Comparison of ENCODE assay signal across 18 mouse cellular contexts in genomic region chr4:141243636-141244035, GRCm38 (mm10). TPM values are rescaled to one million over a fixed set of nuclear protein-coding genes. Genes with fewer than 3 reads are reported as not detected.
DNase-seq lines count a peak whose midpoint lies in the region; ATAC-seq and TF ChIP-seq lines count a peak whose summit lies in the region.
"Had no signal": no experiment of that assay in that cellular context is flagged by ENCODE, and none has a peak within 500 bp of the region (broad histone marks: within the 10 kb centered on the region; RNA-seq: fewer than 3 reads in every experiment).

No protein-coding gene starts in this region.

- H3K36me3 ChIP-seq in intestine, embryonic 14.5 days (ENCODE audit: control insufficient read depth, insufficient read depth, low read length), result no peaks in the 10 kb centered on the region
- no peaks in the 10 kb centered on the region for H3K36me3 ChIP-seq in intestine, embryonic 16.5 days (ENCODE audit: control insufficient read depth, insufficient read depth, low read length)
- no peaks in the 10 kb centered on the region for H3K36me3 ChIP-seq in lung, embryonic 15.5 days
- H3K36me3 ChIP-seq in lung, postnatal 0 days (ENCODE audit: insufficient read depth, low read length), result no peaks in the 10 kb centered on the region
- no peaks in the 10 kb centered on the region for H3K36me3 ChIP-seq in limb, embryonic 12.5 days
- H3K36me3 ChIP-seq: forebrain, embryonic 15.5 days; heart, embryonic 15.5 days; hindbrain, embryonic 13.5 days; midbrain, embryonic 13.5 days had no signal

- H3K4me2 ChIP-seq in intestine, embryonic 14.5 days (ENCODE audit: low read length), result peak overlapping the region; percentile 45
- H3K4me2 ChIP-seq in intestine, embryonic 16.5 days (ENCODE audit: low read depth, low read length), result no peak overlapping the region
- peak overlapping the region; percentile 72 for H3K4me2 ChIP-seq in lung, embryonic 15.5 days
- H3K4me2 ChIP-seq in lung, postnatal 0 days (replicated peaks; ENCODE audit: low read depth, low read length), result no peak overlapping the region
- peak overlapping the region; percentile 47 for H3K4me2 ChIP-seq in limb, embryonic 12.5 days
- H3K4me2 ChIP-seq: forebrain, embryonic 15.5 days; hindbrain, embryonic 13.5 days; midbrain, embryonic 13.5 days had no signal

- no peak for TF ChIP-seq CTCF in lung, postnatal 0 days (IDR thresholded peaks at IDR 0.05)

- peaks cover 64% of the 10 kb centered on the region for H3K4me1 ChIP-seq in intestine, embryonic 14.5 days (replicated peaks; ENCODE audit: control insufficient read depth, insufficient read depth, low read length)
- H3K4me1 ChIP-seq in intestine, embryonic 16.5 days (ENCODE audit: control insufficient read depth, insufficient read depth, low read length), result peaks cover 85% of the 10 kb centered on the region
- H3K4me1 ChIP-seq in lung, embryonic 15.5 days, result peaks cover 97% of the 10 kb centered on the region
- peaks cover 35% of the 10 kb centered on the region for H3K4me1 ChIP-seq in lung, postnatal 0 days (ENCODE audit: insufficient read depth, low read depth, low read length)
- peaks cover 83% of the 10 kb centered on the region for H3K4me1 ChIP-seq in limb, embryonic 12.5 days (replicated peaks)

- no peak for TF ChIP-seq EP300 in lung, postnatal 0 days (IDR thresholded peaks at IDR 0.05)

- ATAC-seq in intestine, embryonic 14.5 days (replicated peaks; ENCODE audit: low FRiP score, low TSS enrichment, low read depth), result no peak
- ATAC-seq in intestine, embryonic 16.5 days, result no peak
- ATAC-seq in lung, embryonic 15.5 days (ENCODE audit: borderline replicate concordance, extremely low read depth, low FRiP score, low TSS enrichment), result no peak
- no peak for ATAC-seq in lung, postnatal 0 days
- no peak for ATAC-seq in limb, embryonic 12.5 days (ENCODE audit: insufficient number of reproducible peaks, insufficient read depth, low FRiP score, low TSS enrichment, low read depth)
- ATAC-seq: liver, postnatal 0 days; midbrain, embryonic 13.5 days had no signal

- H3K9ac ChIP-seq in intestine, embryonic 14.5 days (ENCODE audit: low read length), result no peak overlapping the region
- H3K9ac ChIP-seq in intestine, embryonic 16.5 days (ENCODE audit: low read depth, low read length), result no peak overlapping the region; the same call in 1 of the 2 replicates
- H3K9ac ChIP-seq in lung, embryonic 15.5 days, result no peak overlapping the region; the same call in 1 of the 2 replicates
- H3K9ac ChIP-seq in lung, postnatal 0 days (replicated peaks; ENCODE audit: low read depth), result no peak overlapping the region
- H3K9ac ChIP-seq in limb, embryonic 12.5 days (replicated peaks), result no peak overlapping the region
- H3K9ac ChIP-seq: forebrain, embryonic 15.5 days; heart, embryonic 15.5 days; hindbrain, embryonic 13.5 days; liver, postnatal 0 days; midbrain, embryonic 13.5 days had no signal

- H3K9me3 ChIP-seq in intestine, embryonic 14.5 days (ENCODE audit: control insufficient read depth, low read length), result no peaks in the 10 kb centered on the region
- no peaks in the 10 kb centered on the region for H3K9me3 ChIP-seq in intestine, embryonic 16.5 days (ENCODE audit: control insufficient read depth, low read length)
- H3K9me3 ChIP-seq in lung, embryonic 15.5 days, result no peaks in the 10 kb centered on the region
- H3K9me3 ChIP-seq in lung, postnatal 0 days (ENCODE audit: low read length), result no peaks in the 10 kb centered on the region
- H3K9me3 ChIP-seq in limb, embryonic 12.5 days, result no peaks in the 10 kb centered on the region
- H3K9me3 ChIP-seq: forebrain, embryonic 15.5 days; heart, embryonic 15.5 days; hindbrain, embryonic 13.5 days; midbrain, embryonic 13.5 days had no signal

- peaks cover 74% of the 10 kb centered on the region for H3K27me3 ChIP-seq in intestine, embryonic 14.5 days (replicated peaks; ENCODE audit: control insufficient read depth, insufficient read depth, low read length)
- peaks cover 3% of the 10 kb centered on the region; the same call in 1 of the 2 replicates for H3K27me3 ChIP-seq in intestine, embryonic 16.5 days (replicated peaks; ENCODE audit: control insufficient read depth, insufficient read depth, low read length)
- H3K27me3 ChIP-seq in lung, embryonic 15.5 days, result peaks cover 59% of the 10 kb centered on the region
- peaks cover 13% of the 10 kb centered on the region for H3K27me3 ChIP-seq in lung, postnatal 0 days (replicated peaks; ENCODE audit: insufficient read depth, low read length)
- peaks cover 100% of the 10 kb centered on the region for H3K27me3 ChIP-seq in limb, embryonic 12.5 days

- no peak for DNase-seq in intestine, embryonic 14.5 days (ENCODE audit: low spot score)
- DNase-seq in lung, postnatal 0 days (ENCODE audit: low spot score), result no peak
- no peak for DNase-seq in thymus, postnatal 4 days
- DNase-seq in gastrocnemius, adult 18-20 months (ENCODE audit: low spot score), result no peak
- DNase-seq: kidney, adult 18-20 months; liver; liver, postnatal 0 days; right cerebral cortex, postnatal 25 days had no signal

- WGBS in intestine, embryonic 14.5 days, result 47% methylated on average over 5 of the region's 5 CpGs
- 41% methylated on average over 5 of the region's 5 CpGs for WGBS in intestine, embryonic 16.5 days
- 33% methylated on average over 5 of the region's 5 CpGs for WGBS in lung, embryonic 15.5 days
- WGBS in lung, postnatal 0 days, result 35% methylated on average over 5 of the region's 5 CpGs
- 65% methylated on average over 5 of the region's 5 CpGs for WGBS in limb, embryonic 12.5 days

- H3K4me3 ChIP-seq in intestine, embryonic 14.5 days (ENCODE audit: low read depth, low read length), result no peak overlapping the region
- H3K4me3 ChIP-seq in intestine, embryonic 16.5 days (ENCODE audit: low read length), result no peak overlapping the region
- H3K4me3 ChIP-seq in lung, embryonic 15.5 days, result peak overlapping the region; percentile 35
- no peak overlapping the region for H3K4me3 ChIP-seq in lung, postnatal 0 days (ENCODE audit: low read depth, low read length)
- 0 out of 2 replicates have a peak overlapping the region, but pooled peaks have one; percentile 22 for H3K4me3 ChIP-seq in limb, embryonic 12.5 days (replicated peaks)
- H3K4me3 ChIP-seq: erythroblast, embryonic 14.5 days; forebrain, embryonic 15.5 days; hindbrain, embryonic 13.5 days; midbrain, embryonic 13.5 days had no signal

- H3K27ac ChIP-seq in intestine, embryonic 14.5 days (ENCODE audit: low read depth), result no peak overlapping the region
- H3K27ac ChIP-seq in intestine, embryonic 16.5 days (ENCODE audit: low read length), result no peak overlapping the region
- peak overlapping the region; percentile 91 for H3K27ac ChIP-seq in lung, embryonic 15.5 days
- no peak overlapping the region for H3K27ac ChIP-seq in lung, postnatal 0 days (ENCODE audit: low read length)
- no peak overlapping the region for H3K27ac ChIP-seq in limb, embryonic 12.5 days

RNA-seq across cellular contexts. Expression of gene Arhgef19, which starts 4.3 kb away (rescaled TPM):
- 14.2 and 15.8 TPM in 2 replicates for polyA plus RNA-seq in intestine, embryonic 14.5 days (2014; fragmentation: Nextera tagmentation; extraction: Ambion mirVana)
- polyA plus RNA-seq in intestine, embryonic 16.5 days (2015; fragmentation: Nextera tagmentation; extraction: Ambion mirVana), result 15.0 and 15.1 TPM in 2 replicates
- 19.2 and 20.5 TPM in 2 replicates for polyA plus RNA-seq in lung, embryonic 15.5 days (2015; fragmentation: Nextera tagmentation; extraction: Ambion mirVana)
- 2.9 and 3.8 TPM in 2 replicates for polyA plus RNA-seq in lung, postnatal 0 days (2015; fragmentation: Nextera tagmentation; extraction: Ambion mirVana)
- 9.1 and 10.8 TPM in 2 replicates for polyA plus RNA-seq in limb, embryonic 12.5 days (2016; fragmentation: Nextera tagmentation; extraction: Ambion mirVana)
- total RNA-seq in gastrocnemius, adult 18-20 months (2021), result under 1 TPM; 0.32 to 0.33 TPM
- total RNA-seq: granulocyte monocyte progenitor cell, adult 5-6 weeks; megakaryocyte progenitor cell, adult 5-6 weeks had no signal

RNA-seq across cellular contexts. Expression of gene Rsg1, which starts 29.9 kb away (rescaled TPM):
- 4.6 and 4.9 TPM in 2 replicates for polyA plus RNA-seq in intestine, embryonic 14.5 days (2014; fragmentation: Nextera tagmentation; extraction: Ambion mirVana)
- polyA plus RNA-seq in intestine, embryonic 16.5 days (2015; fragmentation: Nextera tagmentation; extraction: Ambion mirVana), result 4.2 and 5.1 TPM in 2 replicates
- 5.9 and 6.0 TPM in 2 replicates for polyA plus RNA-seq in lung, embryonic 15.5 days (2015; fragmentation: Nextera tagmentation; extraction: Ambion mirVana)
- 2.0 and 2.4 TPM in 2 replicates for polyA plus RNA-seq in lung, postnatal 0 days (2015; fragmentation: Nextera tagmentation; extraction: Ambion mirVana)
- polyA plus RNA-seq in limb, embryonic 12.5 days (2016; fragmentation: Nextera tagmentation; extraction: Ambion mirVana), result 6.7 and 7.1 TPM in 2 replicates
- under 1 TPM in 1 of 2 experiments, not detected in 1; 0.31 TPM for total RNA-seq in gastrocnemius, adult 18-20 months (2021)
- polyA plus RNA-seq: erythroblast, embryonic 14.5 days had no signal

RNA-seq across cellular contexts. Expression of gene Epha2, which starts 57.4 kb away (rescaled TPM):
- 3.4 and 3.5 TPM in 2 replicates for polyA plus RNA-seq in intestine, embryonic 14.5 days (2014; fragmentation: Nextera tagmentation; extraction: Ambion mirVana)
- polyA plus RNA-seq in intestine, embryonic 16.5 days (2015; fragmentation: Nextera tagmentation; extraction: Ambion mirVana), result 7.6 and 8.5 TPM in 2 replicates
- 10.8 and 11.0 TPM in 2 replicates for polyA plus RNA-seq in lung, embryonic 15.5 days (2015; fragmentation: Nextera tagmentation; extraction: Ambion mirVana)
- polyA plus RNA-seq in lung, postnatal 0 days (2015; fragmentation: Nextera tagmentation; extraction: Ambion mirVana), result 9.7 and 10.3 TPM in 2 replicates
- polyA plus RNA-seq in limb, embryonic 12.5 days (2016; fragmentation: Nextera tagmentation; extraction: Ambion mirVana), result 3.1 and 3.9 TPM in 2 replicates
- 1 to 10 TPM; 1.6 to 2.9 TPM for total RNA-seq in gastrocnemius, adult 18-20 months (2021)
- polyA plus RNA-seq: erythroblast, embryonic 14.5 days had no signal

Comparison
In these comparisons a context has a peak if more than half of its experiments do, and no peak if none do; other contexts are left out.
1. H3K4me2 ChIP-seq: peak in intestine, embryonic 14.5 days (single experiment), lung, embryonic 15.5 days (single experiment) and limb, embryonic 12.5 days (single experiment); none in intestine, embryonic 16.5 days (single experiment) and lung, postnatal 0 days (single experiment).
2. H3K4me3 ChIP-seq: peak in lung, embryonic 15.5 days (single experiment) and limb, embryonic 12.5 days (single experiment); none in intestine, embryonic 14.5 days (single experiment), intestine, embryonic 16.5 days (single experiment) and lung, postnatal 0 days (single experiment).